Mouse (Mus musculus) lung, postnatal 0 days (tissue): ENCODE results near the gene Eif4e.

Experiments
- CTCF ChIP-seq: IDR thresholded peaks from 2 replicates; pipeline ENCODE4 v1.5.1; 2016; ENCODE audit warnings: antibody characterized with exemption, mild to moderate bottlenecking
- EP300 ChIP-seq: IDR thresholded peaks from 2 replicates; pipeline ENCODE4 v1.6.1; 2016; ENCODE audit warnings: antibody characterized with exemption, mild to moderate bottlenecking, control low read depth

GRCm38 (mm10) chr3:138528265-138528664, 2.3 kb downstream of the Eif4e start:
- TF ChIP-seq CTCF = no peak
- TF ChIP-seq EP300 = no peak
